Mouse (Mus musculus): ENCODE data around the gene Aldh1l1. TPM values are rescaled to one million over a fixed set of nuclear protein-coding genes. Genes with fewer than 3 reads are reported as not detected.

Aldh1l1 gene
- total and polyA plus RNA-seq, 3 experiments: 0.11 to 0.13 TPM; not detected in 1

- H3K27me3 ChIP-seq (replicated peaks): peaks cover 84% of the 10 kb centered on the region
- no peak overlapping the region for H3K4me2 ChIP-seq (ENCODE audit: insufficient read depth, low read depth, poor library complexity, severe bottlenecking)
- TF ChIP-seq MYC (IDR thresholded peaks at IDR 0.05; ENCODE audit: low read depth, low read length) (no peak), MXI1 (IDR thresholded peaks at IDR 0.05; ENCODE audit: low read depth, low read length) (no peak), NRF1 (IDR thresholded peaks at IDR 0.05; ENCODE audit: low read depth, low read length) (no peak), CTCF (conservative IDR thresholded peaks at IDR 0.05 in 1 of 2, IDR thresholded peaks at IDR 0.05 in 1 of 2; ENCODE audit: low read depth in 2 of 2, low read length in 2 of 2) (no peak), POLR2AphosphoS2 (IDR thresholded peaks at IDR 0.05; ENCODE audit: low read depth, low read length) (no peak)
- no peaks in the 10 kb centered on the region for H3K9me3 ChIP-seq (replicated peaks; ENCODE audit: low read length)
- no peaks in the 10 kb centered on the region for H3K36me3 ChIP-seq (replicated peaks in 1 of 2; ENCODE audit: control insufficient read depth in 1 of 2, insufficient read depth in 1 of 2, low read length in 1 of 2)
- dilution Hi-C loops (cut with MboI; ENCODE audit: extremely low pct_ligation_motif_present, extremely low pct_unique_long_range_greater_than_20kb, low sequenced_read_pairs): no loop called here
- H3K27ac ChIP-seq (ENCODE audit: insufficient read depth, low read depth): no peak overlapping the region
- H3K4me1 ChIP-seq (ENCODE audit: control insufficient read depth in 1 of 2, insufficient read depth in 2 of 2): peaks cover 2 to 11% of the 10 kb centered on the region in 2 experiments; a peak in 3 of 4 replicates
- no peak for DNase-seq (ENCODE audit: extremely low read depth)
- no peak overlapping the region for H3K4me3 ChIP-seq (replicated peaks in 1 of 3; ENCODE audit: low read depth in 2 of 3, low read length in 2 of 3, poor library complexity in 1 of 3)
- no peaks in the 10 kb centered on the region for H3K79me2 ChIP-seq (replicated peaks; ENCODE audit: control insufficient read depth, extremely low read depth, insufficient read depth, poor library complexity, severe bottlenecking)
- in situ Hi-C loops (cut with MboI; ENCODE audit: low pct_ligation_motif_present, low pct_unique_long_range_greater_than_20kb, low sequenced_read_pairs): no loop called here
- no peak overlapping the region for H3K9ac ChIP-seq (ENCODE audit: insufficient read depth, low read depth)
Observed at GRCm38 (mm10) chr6:90602304-90602703, 116.1 kb downstream of the Aldh1l1 start.

- no peaks in the 10 kb centered on the region for H3K36me3 ChIP-seq (replicated peaks in 1 of 2; ENCODE audit: control insufficient read depth in 1 of 2, insufficient read depth in 1 of 2, low read length in 1 of 2)
- H3K4me1 ChIP-seq (ENCODE audit: control insufficient read depth in 1 of 2, insufficient read depth in 2 of 2): peaks cover 2 to 11% of the 10 kb centered on the region in 2 experiments; a peak in 3 of 4 replicates
- H3K27me3 ChIP-seq (replicated peaks): peaks cover 79% of the 10 kb centered on the region
- H3K4me3 ChIP-seq (replicated peaks in 1 of 3; ENCODE audit: low read depth in 2 of 3, low read length in 2 of 3, poor library complexity in 1 of 3): no peak overlapping the region
- H3K9ac ChIP-seq (ENCODE audit: insufficient read depth, low read depth): no peak overlapping the region
- H3K4me2 ChIP-seq (ENCODE audit: insufficient read depth, low read depth, poor library complexity, severe bottlenecking): no peak overlapping the region
- dilution Hi-C loops (cut with MboI; ENCODE audit: extremely low pct_ligation_motif_present, extremely low pct_unique_long_range_greater_than_20kb, low sequenced_read_pairs) (no loop called here), in situ Hi-C loops (cut with MboI; ENCODE audit: low pct_ligation_motif_present, low pct_unique_long_range_greater_than_20kb, low sequenced_read_pairs) (no loop called here)
- DNase-seq (ENCODE audit: extremely low read depth): no peak
- no peaks in the 10 kb centered on the region for H3K79me2 ChIP-seq (replicated peaks; ENCODE audit: control insufficient read depth, extremely low read depth, insufficient read depth, poor library complexity, severe bottlenecking)
- no peak for TF ChIP-seq RAD21 (IDR thresholded peaks at IDR 0.05; ENCODE audit: low read depth, low read length)
- no peak for TF ChIP-seq EP300 (IDR thresholded peaks at IDR 0.05; ENCODE audit: low read length)
- no peak for TF ChIP-seq ZMIZ1 (IDR thresholded peaks at IDR 0.05; ENCODE audit: low read depth, low read length)
- no peak for TF ChIP-seq TBP (conservative IDR thresholded peaks at IDR 0.05; ENCODE audit: low read depth, low read length)
- TF ChIP-seq RCOR1 (conservative IDR thresholded peaks at IDR 0.05; ENCODE audit: low read depth, low read length): no peak
- no peak for TF ChIP-seq E2F4 (IDR thresholded peaks at IDR 0.05; ENCODE audit: insufficient replicate concordance, low read depth, low read length)
- no peak for TF ChIP-seq NRF1 (IDR thresholded peaks at IDR 0.05; ENCODE audit: low read depth, low read length)
- TF ChIP-seq NELFE (IDR thresholded peaks at IDR 0.05; ENCODE audit: low read depth, low read length): no peak
- no peak for TF ChIP-seq SMC3 (IDR thresholded peaks at IDR 0.05; ENCODE audit: low read depth, low read length)
- TF ChIP-seq KAT2A (IDR thresholded peaks at IDR 0.05; ENCODE audit: insufficient replicate concordance, low read length): no peak
- no peak for TF ChIP-seq JUND (conservative IDR thresholded peaks at IDR 0.05; ENCODE audit: low read depth, low read length)
- TF ChIP-seq IRF4 (IDR thresholded peaks at IDR 0.05; ENCODE audit: low read depth, low read length): no peak
- no peak for TF ChIP-seq MAZ (IDR thresholded peaks at IDR 0.05; ENCODE audit: low read depth, low read length)
- TF ChIP-seq SIN3A (IDR thresholded peaks at IDR 0.05; ENCODE audit: low read length): no peak
- no peak for TF ChIP-seq ELF1 (IDR thresholded peaks at IDR 0.05; ENCODE audit: low read depth, low read length)
- TF ChIP-seq MYC (IDR thresholded peaks at IDR 0.05; ENCODE audit: low read depth, low read length): no peak
- no peak for TF ChIP-seq MAFK (IDR thresholded peaks at IDR 0.05; ENCODE audit: insufficient replicate concordance, low read length)
- TF ChIP-seq USF2 (conservative IDR thresholded peaks at IDR 0.05; ENCODE audit: low read depth, low read length): no peak
- H3K27ac ChIP-seq (ENCODE audit: insufficient read depth, low read depth): no peak overlapping the region
- no peaks in the 10 kb centered on the region for H3K9me3 ChIP-seq (replicated peaks; ENCODE audit: low read length)
Observed at GRCm38 (mm10) chr6:90603126-90603525, 116.9 kb downstream of the Aldh1l1 start.

Measured in CH12.LX (cell line).